Mouse (Mus musculus): ENCODE measurements at regions not wholly inside any gene's neighbourhood (a gene's known extent, or its start where the extent isn't known, plus 50 kb on each side); places are given as distances from the start of the nearest gene placed in this dataset.

- H3K4me1 ChIP-seq: no peaks in the 10 kb centered on the region
- no peak overlapping the region for H3K4me3 ChIP-seq
- H3K27me3 ChIP-seq (ENCODE audit: low read depth, poor library complexity, severe bottlenecking): no peaks in the 10 kb centered on the region
- no peak for DNase-seq (ENCODE audit: low spot score)
- WGBS: 54% methylated on average over 2 of the region's 2 CpGs
- H3K9me3 ChIP-seq (replicated peaks): no peaks in the 10 kb centered on the region
- H3K36me3 ChIP-seq: no peaks in the 10 kb centered on the region
- H3K27ac ChIP-seq: no peak overlapping the region
Observed at GRCm38 (mm10) chr16:28038954-28039353, 650.3 kb downstream of the Ccdc50 start.

DNA sequence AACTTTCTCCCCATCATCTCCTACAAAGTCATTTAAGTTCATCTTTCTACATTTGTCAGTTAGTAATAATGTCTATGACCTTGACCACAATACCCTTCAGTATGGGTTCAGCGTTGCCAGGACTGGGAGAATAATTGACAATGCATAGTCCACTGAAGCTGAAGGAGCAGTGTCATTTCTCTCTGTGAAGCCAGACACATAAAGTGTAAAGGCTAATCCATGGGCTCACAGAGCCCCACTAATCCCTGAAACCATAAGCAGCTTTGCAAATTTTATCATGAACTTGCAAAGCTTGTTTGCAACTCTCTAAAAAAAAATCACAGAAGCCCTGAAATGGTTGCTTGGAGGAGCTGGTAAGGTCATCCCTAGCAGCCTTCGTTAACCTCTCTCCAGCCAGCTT is 654.4 kb downstream of the Ccdc50 start:
- Histone ChIP-seq H3K9me3 (replicated peaks) (no peaks in the 10 kb centered on the region), H3K4me3 (no peak overlapping the region), H3K4me1 (no peaks in the 10 kb centered on the region), H3K27me3 (ENCODE audit: low read depth, poor library complexity, severe bottlenecking) (no peaks in the 10 kb centered on the region), H3K36me3 (no peaks in the 10 kb centered on the region), H3K27ac (no peak overlapping the region)
- 60% methylated on average over 2 of the region's 2 CpGs for WGBS
- no peak for DNase-seq (ENCODE audit: low spot score)

- H3K9me3 ChIP-seq (replicated peaks): no peaks in the 10 kb centered on the region
- no peak overlapping the region for H3K4me3 ChIP-seq
- H3K27ac ChIP-seq: no peak overlapping the region
- no peaks in the 10 kb centered on the region for H3K27me3 ChIP-seq (ENCODE audit: low read depth, poor library complexity, severe bottlenecking)
- H3K36me3 ChIP-seq: no peaks in the 10 kb centered on the region
- WGBS: 71% methylated on average over 5 of the region's 5 CpGs
- no peak for DNase-seq (ENCODE audit: low spot score)
- H3K4me1 ChIP-seq: peaks cover 3% of the 10 kb centered on the region; the same call in 1 of the 2 replicates
Observed at GRCm38 (mm10) chr16:28064785-28065301, 676.2 kb downstream of the Ccdc50 start.

GRCm38 (mm10) chr16:28082891-28083649 is 669.8 kb downstream of the Fgf12 start:
- WGBS: 59% methylated on average over 7 of the region's 7 CpGs
- no peaks in the 10 kb centered on the region for H3K27me3 ChIP-seq (ENCODE audit: low read depth, poor library complexity, severe bottlenecking)
- H3K4me1 ChIP-seq: 0 out of 2 replicates have a peak, but pooled peaks cover 3% of the 10 kb centered on the region
- no peak for DNase-seq (ENCODE audit: low spot score)
- no peak overlapping the region for H3K27ac ChIP-seq
- H3K4me3 ChIP-seq: no peak overlapping the region
- no peaks in the 10 kb centered on the region for H3K9me3 ChIP-seq (replicated peaks)
- no peaks in the 10 kb centered on the region for H3K36me3 ChIP-seq

GRCm38 (mm10) chr16:28089489-28090134 is 663.3 kb downstream of the Fgf12 start:
- no peak for DNase-seq (ENCODE audit: low spot score)
- WGBS: 72% methylated on average over 6 of the region's 6 CpGs
- H3K27me3 ChIP-seq (ENCODE audit: low read depth, poor library complexity, severe bottlenecking): no peaks in the 10 kb centered on the region

DNA sequence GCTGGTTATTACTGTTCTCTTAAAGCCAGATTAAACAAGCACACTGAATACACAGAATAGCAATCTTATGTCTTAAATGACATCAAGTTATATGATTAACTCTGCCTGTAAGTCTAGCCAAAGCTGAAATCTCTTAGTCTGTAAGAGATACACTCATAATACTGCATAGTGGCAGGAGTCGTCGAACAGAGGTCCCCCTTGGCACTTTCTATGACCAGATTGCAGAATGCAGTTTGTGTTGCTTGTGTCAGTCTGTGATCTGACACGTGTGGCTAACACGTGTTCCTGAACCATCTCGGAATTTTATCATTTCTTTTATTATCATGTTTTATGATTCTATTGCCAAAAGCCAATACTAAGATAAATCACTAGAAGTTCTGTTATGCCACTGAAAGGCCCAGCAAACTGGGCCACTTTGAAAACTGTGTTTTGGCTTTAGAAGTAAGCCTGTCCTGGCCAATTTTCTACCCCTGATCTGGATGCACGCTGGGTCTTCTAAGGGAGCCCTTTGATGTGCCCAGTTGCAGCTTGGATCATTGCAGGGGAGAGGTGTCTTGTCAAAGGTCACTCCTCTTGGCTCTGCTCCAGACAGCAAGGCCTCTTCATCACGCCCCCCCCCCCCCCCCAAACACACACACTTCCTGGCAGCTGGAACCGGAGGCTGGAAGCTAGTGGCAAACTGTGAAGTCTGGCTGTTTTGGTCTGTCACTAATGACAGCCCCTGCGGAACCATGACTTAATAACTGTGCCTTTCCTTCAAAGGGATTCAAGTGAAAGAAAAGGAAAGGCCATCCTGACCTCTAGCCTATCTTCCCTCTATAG is 648.4 kb downstream of the Fgf12 start:
- peak; percentile 41 for DNase-seq (ENCODE audit: low spot score)
- H3K9me3 ChIP-seq (replicated peaks): no peaks in the 10 kb centered on the region
- no peaks in the 10 kb centered on the region for H3K36me3 ChIP-seq
- H3K4me1 ChIP-seq: peaks cover 12% of the 10 kb centered on the region
- no peak overlapping the region for H3K4me3 ChIP-seq
- 32% methylated on average over 9 of the region's 9 CpGs for WGBS
- no peak overlapping the region for H3K27ac ChIP-seq
- H3K27me3 ChIP-seq (ENCODE audit: low read depth, poor library complexity, severe bottlenecking): no peaks in the 10 kb centered on the region

More at GRCm38 (mm10) chr16:28089489-28090134, 663.3 kb downstream of the Fgf12 start:
- Histone ChIP-seq H3K36me3 (no peaks in the 10 kb centered on the region), H3K27ac (no peak overlapping the region), H3K4me1 (no peaks in the 10 kb centered on the region), H3K4me3 (no peak overlapping the region), H3K9me3 (replicated peaks) (no peaks in the 10 kb centered on the region)

DNA sequence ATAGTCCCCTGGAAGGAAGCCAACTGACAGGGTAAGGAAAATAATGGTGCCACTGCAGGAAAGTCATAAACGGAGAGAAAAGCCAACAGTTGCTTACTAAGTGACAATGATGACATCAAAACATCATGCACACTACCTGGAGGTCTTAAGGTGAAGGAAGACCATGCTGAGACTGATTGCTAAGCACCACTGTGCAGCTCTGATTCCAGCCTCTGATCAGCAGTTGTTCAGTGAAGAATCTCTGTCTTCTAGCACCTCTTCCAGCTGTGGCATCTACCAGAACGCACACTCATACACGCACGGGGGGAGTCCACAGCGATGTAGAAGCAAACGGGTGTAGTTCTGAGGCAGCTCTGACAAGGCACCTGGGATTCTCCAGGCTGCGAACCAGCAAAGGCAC is 647.8 kb downstream of the Fgf12 start:
- H3K4me1 ChIP-seq: peaks cover 12% of the 10 kb centered on the region
- H3K36me3 ChIP-seq: no peaks in the 10 kb centered on the region
- H3K9me3 ChIP-seq (replicated peaks): no peaks in the 10 kb centered on the region
- DNase-seq (ENCODE audit: low spot score): no peak
- WGBS: 48% methylated on average over 7 of the region's 7 CpGs
- H3K4me3 ChIP-seq: no peak overlapping the region
- no peaks in the 10 kb centered on the region for H3K27me3 ChIP-seq (ENCODE audit: low read depth, poor library complexity, severe bottlenecking)
- no peak overlapping the region for H3K27ac ChIP-seq

- Histone ChIP-seq H3K9me3 (replicated peaks) (no peaks in the 10 kb centered on the region), H3K4me1 (peaks cover 12% of the 10 kb centered on the region), H3K27me3 (ENCODE audit: low read depth, poor library complexity, severe bottlenecking) (no peaks in the 10 kb centered on the region), H3K4me3 (no peak overlapping the region), H3K27ac (no peak overlapping the region), H3K36me3 (no peaks in the 10 kb centered on the region)
- no peak for DNase-seq (ENCODE audit: low spot score)
- 73% methylated on average over 7 of the region's 7 CpGs for WGBS
Observed at GRCm38 (mm10) chr16:28105866-28106265, 647.0 kb downstream of the Fgf12 start.

DNA sequence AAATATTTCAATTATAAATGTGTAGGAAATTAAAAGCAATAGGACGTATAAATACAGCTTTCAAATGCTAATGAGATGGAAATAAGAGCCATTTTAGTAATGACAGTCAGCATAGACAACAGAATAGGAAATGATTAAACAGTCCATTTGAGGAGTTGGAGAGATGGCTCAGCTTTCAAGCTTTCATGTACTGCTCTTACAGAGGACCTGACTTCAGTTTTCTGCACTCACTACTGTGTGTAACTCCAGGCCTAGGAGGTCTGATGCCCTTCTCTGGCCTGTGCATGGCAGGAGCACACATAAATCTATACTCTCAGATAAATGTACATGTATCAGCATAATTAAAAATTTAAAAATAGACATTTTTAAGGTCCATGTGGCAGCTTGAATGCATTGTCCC is 643.1 kb downstream of the Fgf12 start:
- H3K4me1 ChIP-seq: peaks cover 7% of the 10 kb centered on the region
- H3K27me3 ChIP-seq (ENCODE audit: low read depth, poor library complexity, severe bottlenecking): no peaks in the 10 kb centered on the region
- H3K9me3 ChIP-seq (replicated peaks): no peaks in the 10 kb centered on the region
- no peak overlapping the region for H3K27ac ChIP-seq
- no peaks in the 10 kb centered on the region for H3K36me3 ChIP-seq
- H3K4me3 ChIP-seq: no peak overlapping the region
- WGBS: 79% methylated on average over 1 of the region's 1 CpGs
- DNase-seq (ENCODE audit: low spot score): no peak
